Mouse (Mus musculus) liver, postnatal 0 days (tissue): ENCODE results near the gene Ptpn13.

ENCODE experiments used
- CTCF ChIP-seq: sonication (generic); IDR thresholded peaks from 2 replicates; pipeline ENCODE4 v1.5.1; 2016; ENCODE audit warnings: antibody characterized with exemption, low read depth
- EP300 ChIP-seq: IDR thresholded peaks from 2 replicates; pipeline ENCODE4 v1.6.1; 2016; ENCODE audit warnings: antibody characterized with exemption, low read depth, mild to moderate bottlenecking

DNA sequence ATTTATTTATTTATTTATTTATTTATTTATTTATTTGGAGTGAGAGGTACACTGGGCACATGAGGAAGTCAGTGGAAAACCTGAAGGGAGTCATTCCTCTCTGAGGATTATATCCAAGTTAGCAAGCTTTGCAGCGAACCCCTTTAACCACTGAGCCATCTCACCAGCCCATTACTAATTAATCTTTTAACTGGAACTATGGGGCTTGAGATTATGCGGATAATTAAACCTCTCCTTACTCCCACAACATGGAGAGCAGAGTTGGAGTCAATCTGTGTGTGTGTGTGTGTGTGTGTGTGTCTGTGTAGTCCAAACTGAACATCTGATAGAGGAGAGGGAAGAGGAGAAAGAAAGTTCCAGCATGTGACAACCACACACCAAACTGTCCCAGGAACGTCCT, 10.4 kb upstream of the Ptpn13 start:
- TF ChIP-seq CTCF (no peak), EP300 (no peak)
